Mouse (Mus musculus) heart, adult 2 months (tissue): Measurements from ENCODE around the gene Gps2.

Source experiments
- CTCF ChIP-seq: fragments of 200-600 bp; IDR thresholded peaks from 2 replicates; pipeline ENCODE4 v1.8.1; 2022; ENCODE audit warnings: antibody characterized with exemption, mild to moderate bottlenecking, moderate library complexity
- EP300 ChIP-seq: fragments of 200-500 bp; IDR thresholded peaks from 2 replicates; pipeline ENCODE4 v1.6.1; 2011; ENCODE audit warnings: low read depth, low read length, control low read depth; ENCODE audit not compliant: insufficient read depth
- POLR2A ChIP-seq: fragments of 200-500 bp; IDR thresholded peaks from 2 replicates; pipeline ENCODE4 v1.6.1; 2011; ENCODE audit warnings: mild to moderate bottlenecking, low read depth, low read length, control low read depth; ENCODE audit not compliant: insufficient read depth

DNA sequence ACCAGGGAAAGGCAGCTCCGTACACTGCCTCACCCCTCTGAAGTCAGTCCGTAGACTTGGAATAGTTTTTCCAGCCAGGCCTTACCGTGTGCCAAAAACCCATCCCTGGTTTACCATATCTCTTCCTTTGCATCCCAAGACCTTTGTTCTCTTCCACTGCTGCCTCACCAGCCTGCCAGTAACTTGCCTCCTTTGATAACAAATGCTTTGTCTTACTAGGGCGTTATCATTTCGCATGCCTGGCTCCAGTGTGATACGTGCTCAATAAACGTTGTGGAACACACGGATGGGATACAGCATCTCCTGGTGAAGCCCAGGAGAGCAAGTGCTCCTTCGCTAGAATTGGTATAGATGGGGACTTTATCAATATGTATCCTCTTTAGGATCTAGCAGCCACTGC is 46.4 kb upstream of the Gps2 start:
- no peak for TF ChIP-seq CTCF
- TF ChIP-seq POLR2A, result no peak
- TF ChIP-seq EP300, result no peak
